Mouse (Mus musculus): ENCODE data around the gene Zdhhc14. TPM values are rescaled to one million over a fixed set of nuclear protein-coding genes. Genes with fewer than 3 reads are reported as not detected.

Zdhhc14 gene
- total RNA-seq, 2 experiments from 2014 or later: 46.3 to 57.8 TPM

DNA sequence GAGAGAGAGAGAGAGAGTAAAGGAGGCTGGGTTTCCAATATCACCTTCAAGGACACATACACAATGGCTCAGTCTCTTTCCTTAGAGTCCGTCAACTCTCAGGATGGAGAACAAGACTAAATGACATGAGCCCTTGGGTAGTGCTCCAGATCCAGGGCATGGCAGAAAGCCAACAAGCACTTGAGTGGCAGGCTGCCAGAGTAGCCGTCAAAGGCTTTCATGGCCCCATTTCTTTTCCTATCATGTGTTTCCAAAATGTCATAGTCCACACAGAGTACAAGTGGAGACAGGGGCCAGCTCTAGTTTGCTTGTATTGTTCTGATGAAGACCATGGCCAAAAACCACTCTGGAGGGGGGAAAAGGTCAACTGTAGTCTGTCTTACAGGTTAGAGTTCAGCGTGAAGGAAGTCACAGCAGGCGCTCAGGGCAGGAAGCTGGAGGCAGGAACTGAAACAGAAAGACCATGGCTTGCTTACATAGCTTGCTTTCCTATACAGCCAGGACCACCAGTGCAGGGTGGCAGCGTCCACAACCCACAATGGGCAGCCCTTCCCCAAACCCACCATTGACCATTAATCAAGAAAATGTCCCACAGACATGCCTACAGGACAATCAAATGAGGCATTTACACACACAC lies 304.9 kb downstream of the Zdhhc14 start:
- ATAC-seq (replicated peaks; ENCODE audit: low FRiP score, poor library complexity, severe bottlenecking): no peak

GRCm38 (mm10) chr17:5798221-5798801 lies 306.0 kb downstream of the Zdhhc14 start:
- no peak for ATAC-seq (replicated peaks; ENCODE audit: low FRiP score, poor library complexity, severe bottlenecking)

DNA sequence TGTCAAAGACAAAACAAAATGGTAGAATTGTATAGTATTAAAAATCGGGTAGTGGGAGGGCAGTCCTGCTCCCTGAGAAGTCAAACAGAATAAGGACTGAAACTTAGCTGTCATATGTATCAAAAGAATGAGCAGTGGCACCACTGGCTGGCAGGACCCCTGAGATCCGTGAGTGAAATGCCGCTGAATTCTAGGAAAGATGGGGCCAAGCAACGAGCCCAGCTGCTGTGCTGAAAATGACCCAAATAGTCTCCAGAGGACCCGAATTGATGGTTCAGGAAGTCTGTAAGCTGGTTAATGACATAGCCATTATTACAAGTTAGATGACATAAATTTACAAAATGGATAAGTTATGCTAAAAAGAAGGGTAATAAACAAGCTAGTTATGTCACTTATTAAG lies 306.5 kb downstream of the Zdhhc14 start:
- no peak for ATAC-seq (replicated peaks; ENCODE audit: low FRiP score, poor library complexity, severe bottlenecking)

GRCm38 (mm10) chr17:5799396-5800021 lies 307.2 kb downstream of the Zdhhc14 start:
- ATAC-seq (replicated peaks; ENCODE audit: low FRiP score, poor library complexity, severe bottlenecking): no peak

GRCm38 (mm10) chr17:5800254-5800653 lies 307.9 kb downstream of the Zdhhc14 start:
- ATAC-seq (replicated peaks; ENCODE audit: low FRiP score, poor library complexity, severe bottlenecking): no peak

DNA sequence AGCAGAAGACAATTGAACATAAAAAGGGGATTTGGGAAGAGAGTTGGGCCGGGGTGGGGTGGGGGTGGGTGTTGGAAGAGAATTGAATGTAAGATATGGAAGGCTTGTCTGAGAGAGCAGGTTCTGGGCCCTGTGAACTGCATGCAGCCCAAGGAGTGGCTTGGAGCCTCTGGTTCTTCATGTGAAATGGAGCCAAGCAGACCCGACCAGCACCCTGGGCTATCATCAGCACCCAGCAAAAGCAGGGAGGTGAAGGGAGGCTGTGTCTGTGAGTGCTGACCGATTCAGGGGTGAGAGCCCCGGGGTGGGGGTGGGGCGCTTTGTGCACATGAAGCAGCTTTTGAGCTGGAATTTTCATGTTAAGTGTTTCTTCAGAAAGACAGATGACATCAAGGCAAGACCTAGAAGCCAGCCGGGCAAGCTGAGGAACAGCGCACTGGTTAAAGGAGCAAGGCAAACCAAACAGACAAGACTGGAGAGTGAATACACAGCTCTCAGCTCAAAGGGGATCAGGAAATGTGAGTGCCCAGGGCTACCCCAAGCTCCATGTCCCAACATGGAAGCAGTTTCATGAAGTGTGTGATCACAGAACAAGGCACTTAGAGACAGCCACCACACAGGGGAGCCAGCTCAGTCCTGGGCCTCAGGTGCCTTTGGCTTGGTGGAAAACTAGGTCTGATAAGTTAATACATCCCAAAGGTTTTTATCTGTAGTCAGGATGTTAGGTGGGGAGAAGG lies 308.6 kb downstream of the Zdhhc14 start:
- no peak for ATAC-seq (replicated peaks; ENCODE audit: low FRiP score, poor library complexity, severe bottlenecking)

DNA sequence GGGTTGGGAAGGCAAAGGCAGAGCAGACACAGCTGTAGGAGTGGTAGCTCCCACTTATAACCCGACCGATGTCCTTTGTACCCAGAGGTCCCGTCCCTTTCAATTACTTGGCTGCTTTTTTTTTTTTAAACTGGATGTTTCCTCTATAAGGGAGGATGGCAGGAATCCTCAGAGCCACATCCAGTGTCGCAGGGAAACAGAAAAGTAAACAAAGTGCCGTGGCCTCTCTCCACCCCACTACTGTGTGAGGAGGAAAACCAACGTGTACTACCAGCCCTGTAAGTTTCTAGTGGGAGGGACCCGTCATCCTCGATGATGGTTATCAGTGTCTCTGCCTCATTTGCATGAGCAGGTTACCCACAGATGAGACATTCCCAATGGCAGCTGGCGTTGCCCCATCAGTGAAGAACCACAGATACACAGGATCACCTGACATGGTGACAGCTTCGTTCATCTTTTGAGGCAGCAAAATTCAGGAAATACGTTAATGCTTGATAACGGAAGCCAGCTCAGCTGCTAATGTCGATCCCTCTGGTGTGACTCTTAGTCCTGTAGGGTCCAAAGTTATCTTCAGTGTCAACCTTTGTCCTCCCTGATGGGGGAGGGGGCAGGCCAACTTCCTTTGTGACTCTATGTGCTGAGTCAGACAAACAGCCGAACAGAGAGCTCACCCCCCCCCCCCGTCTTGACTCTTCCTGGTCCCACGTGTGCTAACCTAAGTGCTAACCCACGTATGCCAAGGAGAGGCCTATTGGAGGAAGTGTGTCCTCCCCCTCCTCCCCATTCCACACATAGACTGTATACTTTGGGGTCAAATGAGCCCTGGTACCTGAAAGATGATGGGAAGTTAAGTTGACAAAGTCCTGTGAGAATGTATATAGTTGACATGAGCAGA lies 309.7 kb downstream of the Zdhhc14 start:
- no peak for ATAC-seq (replicated peaks; ENCODE audit: low FRiP score, poor library complexity, severe bottlenecking)

DNA sequence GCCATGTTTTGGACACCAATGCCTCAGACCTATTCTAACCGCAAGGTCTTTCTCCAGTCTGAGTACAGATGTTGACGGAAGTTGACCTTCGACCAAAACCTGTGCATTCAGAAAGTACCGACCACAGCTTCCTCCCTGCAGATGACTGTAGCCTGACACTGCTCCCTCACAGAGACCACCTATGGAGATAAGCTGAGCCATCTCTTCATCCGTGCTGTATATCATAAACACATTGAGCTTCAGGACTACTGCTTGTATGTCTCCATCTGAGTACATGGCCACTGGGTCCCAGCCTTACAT lies 310.2 kb downstream of the Zdhhc14 start:
- no peak for ATAC-seq (replicated peaks; ENCODE audit: low FRiP score, poor library complexity, severe bottlenecking)

Other genes starting within 250 kb of the Zdhhc14 start
- gene Ldhal6b, start 73.8 kb upstream of the Zdhhc14 start, total RNA-seq (2015; ENCODE audit: low replicate concordance): not detected in 2 replicates
- gene Ldhal6b, start 73.8 kb upstream of the Zdhhc14 start, total RNA-seq (2017; ENCODE audit: low replicate concordance): 0.39 TPM in 1 of 2 replicates, not detected in the other
- 6.5 and 12.2 TPM in 2 replicates for gene Tmem242, start 52.3 kb upstream of the Zdhhc14 start, total RNA-seq (2015; ENCODE audit: low replicate concordance)
- gene Tmem242, start 52.3 kb upstream of the Zdhhc14 start, total RNA-seq (2017; ENCODE audit: low replicate concordance): 2.1 and 8.6 TPM in 2 replicates

All from erythroid progenitor cell, adult 5-6 weeks (primary cell).